Mouse (Mus musculus): ENCODE measurements around the gene Dgki.

GRCm38 (mm10) chr6:37047611-37048129 is 252.3 kb downstream of the Dgki start:
- TF ChIP-seq EP300 (IDR thresholded peaks at IDR 0.05; ENCODE audit: low read depth in 1 of 2, low read length in 2 of 2) = no peak
- TF ChIP-seq MAFK (IDR thresholded peaks at IDR 0.05; ENCODE audit: borderline replicate concordance, low read depth, low read length) = no peak
- no peak for TF ChIP-seq TAL1 (IDR thresholded peaks at IDR 0.05; ENCODE audit: low read length)
- TF ChIP-seq CTCF (IDR thresholded peaks at IDR 0.05 in 2 of 3, conservative IDR thresholded peaks at IDR 0.05 in 1 of 3; ENCODE audit: control insufficient read depth in 1 of 3, insufficient read depth in 1 of 3, low read depth in 2 of 3, low read length in 3 of 3, poor library complexity in 1 of 3, severe bottlenecking in 1 of 3) = no peak
- no peak for TF ChIP-seq SIN3A (IDR thresholded peaks at IDR 0.05; ENCODE audit: low read length)
- no peak for TF ChIP-seq ZC3H11A (IDR thresholded peaks at IDR 0.05; ENCODE audit: low read depth, low read length)
- TF ChIP-seq GATA1 (IDR thresholded peaks at IDR 0.05; ENCODE audit: low read depth, low read length) = no peak
- no peak for TF ChIP-seq E2F4 (IDR thresholded peaks at IDR 0.05; ENCODE audit: borderline replicate concordance, low read depth, low read length)
- TF ChIP-seq MXI1 (IDR thresholded peaks at IDR 0.05; ENCODE audit: low read depth, low read length) = no peak
- TF ChIP-seq BHLHE40 (IDR thresholded peaks at IDR 0.05; ENCODE audit: borderline replicate concordance, low read depth, low read length) = no peak
- TF ChIP-seq UBTF (IDR thresholded peaks at IDR 0.05; ENCODE audit: borderline replicate concordance, insufficient read depth, low read depth, low read length) = no peak
- no peak for TF ChIP-seq ZNF384 (IDR thresholded peaks at IDR 0.05; ENCODE audit: low read depth, low read length)
